Mouse (Mus musculus) adrenal gland (tissue): ENCODE results near the gene Plcb3.
"Not testable (repeated sequence)": the region's sequence is repeated elsewhere in the genome, so short reads cannot be mapped to it uniquely, and the experiment has no call there.

ENCODE experiments used
- intact Hi-C: fragments of 180-260 bp; cut with DNase I; formaldehyde crosslinking; loops from one replicate; pipeline ENCODE4 v1.15.1; 2025

Plcb3 gene

DNA sequence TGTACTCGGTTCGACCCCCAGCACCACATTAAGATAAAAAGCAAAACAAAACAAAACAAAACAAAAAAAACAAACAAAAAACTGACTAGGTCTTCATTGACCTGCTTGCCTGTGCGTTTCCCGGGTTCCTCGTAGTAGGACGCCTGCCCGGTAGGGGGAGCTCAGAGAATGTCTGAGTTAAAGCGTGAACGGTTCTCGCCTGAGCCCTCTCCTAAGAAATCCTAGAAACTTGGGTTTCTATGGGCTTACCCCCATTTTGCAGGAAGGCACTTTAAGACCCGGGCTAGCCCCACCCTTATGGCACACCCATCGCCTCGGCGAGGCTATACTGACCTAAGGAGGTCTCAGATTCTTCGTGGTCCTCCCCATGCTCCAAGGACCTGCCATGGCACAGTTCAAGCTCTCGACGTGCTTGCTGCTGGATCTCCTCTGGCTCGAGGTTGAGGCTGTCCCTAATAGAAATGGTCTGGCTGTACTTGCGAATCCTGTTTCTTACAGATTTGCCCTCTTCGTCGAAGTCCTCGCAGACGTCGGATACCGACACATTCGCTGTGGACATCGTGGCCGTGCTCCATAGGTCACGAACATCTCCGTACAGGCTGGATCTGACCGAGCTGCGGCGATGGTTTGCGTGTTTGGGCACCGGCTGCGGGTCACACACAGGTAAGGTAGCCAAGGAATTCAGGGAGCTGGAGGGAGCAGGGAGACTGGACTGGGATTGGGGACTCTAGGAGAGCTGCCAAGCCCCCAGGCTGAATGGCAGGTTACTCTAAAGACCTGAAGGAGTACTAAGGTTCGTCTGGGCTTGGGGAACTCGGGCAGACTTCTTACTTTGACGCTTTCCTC, 51.6 kb downstream of the Plcb3 start:
- intact Hi-C loops, result loop anchor here (5.0 kb wide), 1 partner anchor 48 kb away; the partner anchor contains the start of gene Ppp1r14b

- intact Hi-C loops, result no loop called here
These were observed 53.2 kb downstream of the Plcb3 start for GRCm38 (mm10) chr19:6922901-6923735.

- intact Hi-C loops, result no loop called here
These were observed 54.4 kb downstream of the Plcb3 start, which contains the start of gene Esrra for GRCm38 (mm10) chr19:6921647-6922567. Gene Esrra (minus strand): TSS chr19:6921813.

DNA sequence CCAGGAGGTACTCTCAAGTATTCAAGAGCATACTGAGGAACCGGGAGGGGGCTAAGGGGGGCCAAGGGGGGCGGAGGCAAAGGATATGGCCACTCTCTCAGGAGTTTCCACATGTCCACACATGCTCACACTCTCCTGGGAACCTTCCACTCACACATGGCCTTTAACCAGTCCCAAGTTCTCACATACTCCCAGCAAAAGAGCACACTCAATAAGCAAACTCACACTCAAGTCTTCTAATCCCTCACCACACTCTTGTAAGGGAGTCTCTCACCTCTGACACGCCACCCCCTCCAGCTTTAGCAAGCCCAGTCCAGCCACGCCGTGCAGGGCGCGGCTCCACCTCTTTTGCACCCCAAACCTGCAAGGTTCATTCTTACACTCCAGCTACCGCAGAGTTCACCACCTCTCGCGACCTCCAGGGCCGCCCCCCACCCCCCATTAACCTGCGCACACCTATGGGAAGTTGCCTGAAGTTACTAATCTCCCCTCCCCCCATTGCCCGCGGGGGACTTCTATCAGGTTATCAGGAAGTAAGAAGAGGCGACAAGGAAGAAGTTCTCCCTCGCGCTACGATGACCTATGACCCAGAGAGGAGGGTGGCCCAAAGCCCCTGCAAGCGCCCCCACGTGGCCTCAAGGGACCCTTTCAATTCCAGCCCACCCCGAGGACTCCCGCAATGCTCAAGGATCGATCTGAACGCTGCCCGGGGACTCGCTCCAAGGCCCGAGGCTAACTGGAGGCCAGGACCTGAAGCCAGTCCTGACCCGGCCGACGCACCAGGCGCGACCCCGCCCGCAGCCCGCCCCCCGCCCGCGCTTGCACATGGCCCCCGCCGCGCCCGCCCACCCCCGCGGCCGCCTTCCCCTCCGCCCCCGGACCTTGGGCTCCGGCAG, 55.3 kb downstream of the Plcb3 start:
- intact Hi-C loops, result no loop called here

- intact Hi-C loops, result no loop called here
These were observed 56.2 kb downstream of the Plcb3 start for GRCm38 (mm10) chr19:6919876-6920740.

DNA sequence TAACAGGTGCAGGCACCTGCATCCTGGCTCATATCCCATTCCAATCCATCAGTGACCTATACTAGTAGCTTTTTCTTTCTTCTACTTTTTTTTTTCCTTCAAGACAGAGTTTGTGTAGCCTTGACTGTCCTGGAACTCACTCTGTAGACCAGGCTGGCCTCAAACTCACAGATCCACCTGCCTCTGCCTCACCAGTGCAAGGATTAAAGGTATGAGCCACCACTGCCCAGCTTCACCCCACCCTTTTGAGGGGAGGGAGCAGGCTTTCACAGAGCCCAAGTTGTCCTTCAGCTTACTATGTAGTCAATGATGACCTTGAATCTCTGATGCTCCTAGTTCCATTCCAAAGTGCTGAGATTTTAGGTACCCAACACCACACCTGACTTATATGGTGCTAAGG, 56.8 kb downstream of the Plcb3 start:
- intact Hi-C loops, result no loop called here

DNA sequence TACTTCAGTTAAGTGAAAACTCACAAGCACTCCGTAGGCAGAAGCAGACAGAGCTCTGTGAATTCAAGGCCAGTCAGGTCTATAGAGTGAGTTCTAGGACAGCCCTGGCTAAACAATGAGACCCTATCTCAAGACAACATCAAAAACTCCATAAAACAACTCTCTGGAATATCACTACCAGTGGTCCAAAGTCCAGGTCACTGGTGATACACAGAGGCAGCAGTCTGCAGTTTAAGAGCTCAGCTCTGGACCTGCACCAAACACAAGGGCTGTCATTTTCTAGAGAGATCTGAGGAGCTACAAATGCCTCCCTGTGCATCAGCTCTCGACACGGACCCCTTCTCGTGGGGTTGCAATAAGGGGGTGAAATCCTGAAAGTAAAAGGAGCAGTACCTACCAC, 57.9 kb downstream of the Plcb3 start:
- intact Hi-C loops, result no loop called here

DNA sequence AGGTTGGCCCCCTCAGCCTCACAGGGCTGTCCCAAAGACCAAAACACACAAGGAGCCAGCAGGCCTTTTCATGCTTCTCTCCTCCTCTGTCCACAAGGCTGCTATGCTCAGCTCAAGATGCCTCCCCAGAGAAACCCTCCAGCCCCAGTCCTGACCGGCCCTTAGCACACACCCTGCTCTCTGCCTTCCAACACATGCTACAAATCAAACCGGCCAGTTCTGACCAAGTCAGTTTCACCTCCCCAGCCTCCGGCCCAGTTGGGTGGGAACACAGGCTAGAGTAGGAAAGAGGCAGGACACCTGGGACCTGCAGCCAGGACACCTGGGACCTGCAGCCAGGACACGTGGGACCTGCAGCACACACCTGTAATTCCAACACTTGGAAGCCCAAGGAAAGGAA, 59.8 kb downstream of the Plcb3 start:
- intact Hi-C loops, result no loop called here

- intact Hi-C loops, result no loop called here
These were observed 61.0 kb downstream of the Plcb3 start for GRCm38 (mm10) chr19:6915276-6915675.

DNA sequence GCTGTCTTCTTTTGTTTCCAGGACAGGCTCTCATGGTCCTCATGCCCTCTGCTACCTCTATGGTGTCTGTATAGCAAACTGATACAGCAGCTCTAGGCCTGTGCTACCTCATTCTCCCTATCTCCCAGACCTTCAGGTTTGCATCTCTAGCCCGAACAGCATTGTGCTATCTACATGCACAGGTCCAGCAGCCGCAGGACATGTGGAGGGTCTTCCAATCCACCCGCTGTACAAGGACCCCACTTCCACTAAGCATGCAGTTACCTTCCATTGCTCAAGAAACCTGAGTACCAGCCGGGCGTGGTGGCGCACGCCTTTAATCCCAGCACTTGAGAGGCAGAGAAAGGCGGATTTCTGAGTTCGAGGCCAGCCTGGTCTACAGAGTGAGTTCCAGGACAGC, 61.7 kb downstream of the Plcb3 start:
- intact Hi-C loops, result no loop called here

DNA sequence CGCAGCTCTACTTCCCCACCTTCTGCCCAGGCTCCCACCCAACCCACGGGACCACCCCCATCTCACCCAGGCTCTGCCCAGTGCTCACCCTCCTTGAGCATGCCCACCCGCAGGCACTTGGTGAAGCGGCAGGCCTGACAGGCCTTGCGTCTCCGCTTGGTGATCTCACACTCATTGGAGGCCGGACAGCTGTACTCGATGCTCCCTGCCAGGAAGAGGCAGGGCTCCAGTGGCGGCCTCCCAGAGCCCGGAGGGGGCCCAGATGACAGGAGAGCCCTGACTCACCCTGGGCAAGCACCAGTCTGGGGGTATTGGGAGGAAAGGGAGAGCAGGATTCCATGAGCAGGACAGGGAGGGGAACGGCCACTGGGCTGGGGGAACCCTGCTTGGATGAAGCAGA, 62.3 kb downstream of the Plcb3 start:
- intact Hi-C loops, result no loop called here

GRCm38 (mm10) chr19:6913036-6913435, 63.2 kb downstream of the Plcb3 start:
- intact Hi-C loops, result no loop called here

DNA sequence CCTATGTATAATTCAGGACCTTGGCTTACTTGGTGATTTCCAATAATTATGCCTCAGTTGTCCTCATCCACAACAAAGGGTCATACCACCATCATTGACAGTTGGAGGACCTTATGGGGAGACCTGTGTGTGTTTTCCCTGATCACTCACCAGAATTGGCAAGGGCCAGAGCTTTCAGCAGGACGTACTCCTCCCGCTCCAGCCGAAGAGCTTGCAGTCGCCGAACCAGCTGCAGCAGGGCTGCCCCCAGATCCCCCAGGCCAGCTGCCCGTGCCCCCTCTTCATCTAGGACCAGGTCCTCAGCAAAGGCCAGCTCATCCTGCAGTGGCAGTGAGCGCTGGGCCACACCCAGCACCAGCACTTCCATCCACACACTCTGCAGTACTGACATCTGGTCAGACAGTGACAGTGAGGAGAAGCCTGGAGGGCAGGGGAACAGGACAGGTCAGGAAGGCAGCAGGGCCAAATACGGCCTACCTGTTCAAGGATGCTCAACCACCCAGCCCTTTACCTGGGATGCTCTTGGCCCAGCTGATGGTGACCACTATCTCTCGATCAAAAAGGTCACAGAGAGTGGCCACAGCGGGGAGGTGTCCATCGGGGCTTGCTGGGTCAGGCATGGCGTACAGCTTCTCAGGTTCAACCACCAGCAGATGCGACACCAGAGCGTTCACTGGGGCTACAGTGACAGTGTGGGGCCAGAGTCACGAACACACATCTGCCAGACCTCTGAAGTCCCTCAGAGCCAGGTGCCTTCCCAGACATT, 63.9 kb downstream of the Plcb3 start:
- intact Hi-C loops, result no loop called here

DNA sequence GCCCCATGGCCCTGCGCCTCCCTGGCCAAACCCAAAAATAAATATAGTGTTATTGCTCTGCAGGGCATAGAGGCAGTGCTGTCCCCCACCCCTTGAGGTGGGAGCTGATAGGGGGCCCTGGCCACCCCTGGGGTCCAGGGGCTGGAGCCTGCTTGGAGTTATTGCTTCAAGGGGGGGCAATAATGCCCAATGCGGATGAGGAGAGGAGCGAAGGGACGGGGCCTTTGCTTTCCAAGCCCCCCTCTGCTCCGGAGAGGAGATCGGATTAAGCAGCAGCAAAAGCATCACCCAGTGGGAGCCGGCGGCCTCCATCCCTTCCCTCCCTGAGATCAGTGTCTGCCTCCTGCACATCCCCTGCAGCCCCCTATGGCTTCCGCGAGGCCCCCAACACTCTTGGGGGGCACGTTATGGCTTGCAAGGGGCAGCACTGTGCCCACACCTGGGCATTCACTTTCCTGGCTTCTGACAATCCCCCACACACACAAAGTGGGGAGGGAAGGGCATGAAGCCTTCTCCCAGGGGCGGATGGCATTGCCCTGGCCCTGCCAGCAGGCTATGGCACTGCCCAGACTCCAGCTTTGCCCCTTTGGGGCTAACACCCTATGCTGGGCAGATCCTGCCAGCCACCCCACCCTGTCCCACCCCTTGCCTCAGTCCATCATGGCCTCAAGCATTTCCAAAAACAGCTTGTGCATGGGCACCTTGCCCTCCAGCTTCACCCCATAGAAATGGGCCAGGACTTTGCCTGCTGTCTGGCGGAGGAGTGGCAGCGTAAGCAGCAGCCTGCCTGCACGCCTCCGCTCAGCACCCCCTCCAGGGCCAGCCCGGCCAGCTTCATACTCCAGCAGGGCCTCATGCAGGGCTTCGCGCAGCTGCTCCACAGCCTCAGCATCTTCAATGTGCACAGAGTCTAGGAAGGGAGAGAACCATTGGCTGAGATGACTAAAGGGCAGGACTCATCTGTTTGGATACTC, 64.9 kb downstream of the Plcb3 start:
- intact Hi-C loops, result no loop called here

DNA sequence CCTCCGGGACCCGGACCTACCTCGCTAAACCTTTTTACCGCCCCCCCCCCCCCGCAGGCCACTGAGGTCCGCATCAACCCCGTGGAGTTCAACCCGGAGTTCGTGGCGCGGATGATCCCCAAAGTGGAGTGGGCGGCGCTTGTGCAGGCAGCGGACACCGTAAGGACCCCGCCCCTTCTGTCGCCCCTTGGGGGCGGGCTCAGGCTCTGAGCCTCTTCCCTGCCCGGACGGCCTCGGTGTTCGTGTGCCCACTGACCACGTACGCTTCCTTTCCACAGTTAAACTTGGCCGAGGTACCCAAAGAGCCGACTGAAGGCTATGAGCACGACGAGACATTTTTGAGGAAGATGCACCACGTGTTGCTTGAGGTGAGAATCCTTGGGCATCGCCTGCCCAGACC, 66.0 kb downstream of the Plcb3 start:
- intact Hi-C loops, result not testable (repeated sequence)

- intact Hi-C loops, result no loop called here
These were observed 66.6 kb downstream of the Plcb3 start, which contains the start of the genes Trmt112 and Prdx5 for GRCm38 (mm10) chr19:6909507-6910289. Gene Trmt112 (plus strand): TSS chr19:6909698. Gene Prdx5 (minus strand): TSS chr19:6910106.
